In the genomic region with DNA sequence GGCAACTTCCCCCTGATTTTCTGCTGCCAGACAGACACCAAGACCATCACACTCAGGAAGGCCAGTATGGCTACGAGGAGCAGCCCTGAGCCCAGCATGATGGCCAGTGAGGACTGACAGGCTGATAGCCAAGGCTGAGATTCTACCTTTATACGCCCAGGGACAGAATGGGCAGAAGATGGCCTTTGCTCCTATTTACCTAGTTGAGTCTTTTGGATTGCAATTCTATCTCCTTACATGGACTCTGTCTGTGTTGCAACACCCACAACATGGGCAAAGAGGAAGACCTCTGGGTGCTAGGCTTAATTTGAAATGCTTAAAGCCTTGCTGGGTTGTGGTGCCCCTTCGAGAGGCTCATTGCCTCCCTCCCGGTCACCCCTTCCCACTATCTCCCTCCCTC, we compare ENCODE assay signal across 28 mouse cellular contexts. TPM values are rescaled to one million over a fixed set of nuclear protein-coding genes. Genes with fewer than 3 reads are reported as not detected.
DNase-seq lines count a peak whose midpoint lies in the region; ATAC-seq and TF ChIP-seq lines count a peak whose summit lies in the region.
"Had no signal": no experiment of that assay in that cellular context is flagged by ENCODE, and none has a peak within 500 bp of the region (broad histone marks: within the 10 kb centered on the region; RNA-seq: fewer than 3 reads in every experiment).

A gene (minus strand): TSS at position 123 of the 400 bp plus-strand sequence.

- no peak for ATAC-seq in liver, embryonic 11.5 days (replicated peaks; ENCODE audit: low FRiP score)
- peak; percentile 83 for ATAC-seq in liver, embryonic 16.5 days (ENCODE audit: low read depth)
- ATAC-seq: activated CD4-positive, CD25-positive, alpha-beta regulatory T cell, adult 4 months; CD4-positive, CD25-positive, alpha-beta regulatory T cell, adult 4 months; forebrain, embryonic 13.5 days; forebrain, embryonic 15.5 days; forebrain, postnatal 0 days; Patski had no signal

- H3K79me2 ChIP-seq in liver, adult 2 months (ENCODE audit: control insufficient read depth, insufficient read depth, low read length), result no peaks in the 10 kb centered on the region

- H3K4me2 ChIP-seq in liver, embryonic 11.5 days, result no peak within 1 kb of the TSS
- no peak within 1 kb of the TSS for H3K4me2 ChIP-seq in liver, embryonic 16.5 days (ENCODE audit: low read depth, low read length)
- H3K4me2 ChIP-seq: embryonic facial prominence, embryonic 12.5 days; forebrain, embryonic 13.5 days; forebrain, embryonic 15.5 days had no signal

- TF ChIP-seq POLR2A in liver, adult 2 months (IDR thresholded peaks at IDR 0.05; ENCODE audit: extremely low read depth, insufficient read depth, low read length), result no peak

- H3K9me3 ChIP-seq in liver, embryonic 11.5 days (ENCODE audit: control insufficient read depth, low read length), result 0 out of 2 replicates have a peak, but pooled peaks cover 2% of the 10 kb centered on the region
- no peaks in the 10 kb centered on the region for H3K9me3 ChIP-seq in liver, embryonic 16.5 days (replicated peaks; ENCODE audit: control insufficient read depth, low read length)
- H3K9me3 ChIP-seq: embryonic facial prominence, embryonic 12.5 days; G1E had no signal

- no peak for TF ChIP-seq CTCF in liver, adult 2 months (IDR thresholded peaks at IDR 0.05; ENCODE audit: low read depth, low read length)

- no peak within 1 kb of the TSS for H3K9ac ChIP-seq in liver, adult 2 months (ENCODE audit: low read depth, low read length)
- H3K9ac ChIP-seq in liver, embryonic 11.5 days (ENCODE audit: low read depth, low read length), result no peak within 1 kb of the TSS
- no peak within 1 kb of the TSS for H3K9ac ChIP-seq in liver, embryonic 16.5 days (ENCODE audit: low read depth, low read length)
- H3K9ac ChIP-seq: embryonic facial prominence, embryonic 12.5 days; forebrain, embryonic 13.5 days; forebrain, embryonic 15.5 days; forebrain, postnatal 0 days had no signal

- H3K4me1 ChIP-seq in liver, adult 2 months (ENCODE audit: control insufficient read depth, insufficient read depth, low read length), result peaks cover 3% of the 10 kb centered on the region; the same call in 1 of the 2 replicates
- H3K4me1 ChIP-seq in liver, embryonic 11.5 days (replicated peaks; ENCODE audit: control insufficient read depth, insufficient read depth, low read length), result no peaks in the 10 kb centered on the region
- H3K4me1 ChIP-seq in liver, embryonic 16.5 days (ENCODE audit: control insufficient read depth, low read depth, low read length), result no peaks in the 10 kb centered on the region
- H3K4me1 ChIP-seq: embryonic facial prominence, embryonic 10.5 days; embryonic facial prominence, embryonic 12.5 days; forebrain, embryonic 13.5 days; forebrain, embryonic 15.5 days had no signal

- 21% methylated on average over 4 of the region's 4 CpGs for WGBS in liver, adult 2 months
- WGBS in liver, embryonic 11.5 days, result 74% methylated on average over 4 of the region's 4 CpGs
- WGBS in liver, embryonic 16.5 days (ENCODE audit: insufficient replicate concordance), result 40% methylated on average over 4 of the region's 4 CpGs

- H3K36me3 ChIP-seq in liver, adult 2 months (ENCODE audit: control insufficient read depth, insufficient read depth, low read length), result no peaks in the 10 kb centered on the region
- H3K36me3 ChIP-seq in liver, embryonic 11.5 days (ENCODE audit: control insufficient read depth, insufficient read depth, low read length), result no peaks in the 10 kb centered on the region
- no peaks in the 10 kb centered on the region for H3K36me3 ChIP-seq in liver, embryonic 16.5 days (ENCODE audit: control insufficient read depth, insufficient read depth)
- H3K36me3 ChIP-seq: embryonic facial prominence, embryonic 10.5 days; embryonic facial prominence, embryonic 12.5 days; forebrain, embryonic 15.5 days; G1E had no signal

- H3K4me3 ChIP-seq in liver, adult 2 months (ENCODE audit: insufficient read depth, low read depth, low read length), result no peak within 1 kb of the TSS
- H3K4me3 ChIP-seq in liver, embryonic 11.5 days (ENCODE audit: low read depth, low read length), result no peak within 1 kb of the TSS
- no peak within 1 kb of the TSS for H3K4me3 ChIP-seq in liver, embryonic 16.5 days (ENCODE audit: low read depth, low read length)
- H3K4me3 ChIP-seq: embryonic facial prominence, embryonic 10.5 days; embryonic facial prominence, embryonic 12.5 days; forebrain, embryonic 13.5 days; forebrain, embryonic 15.5 days had no signal

- no peak for DNase-seq in adrenal gland, postnatal 14 days
- no peak for DNase-seq in adrenal gland, postnatal 4 days (ENCODE audit: low spot score in 2 of 2)
- DNase-seq in liver, adult 2 months (ENCODE audit: extremely low read depth, low read depth, low spot score), result peak; percentile 95
- DNase-seq in liver, embryonic 11.5 days (ENCODE audit: low spot score), result no peak
- DNase-seq in liver, result no peak
- DNase-seq: adrenal gland, adult 8-10 months; adrenal gland, postnatal 25 days; B cell, adult 2 months; cerebellum, adult 11-12 months; cerebellum, adult 2 months; cerebellum, adult 9-10 months; cerebellum, postnatal 10 days; cerebellum, postnatal 25 days; forebrain, postnatal 0 days had no signal

- no peaks in the 10 kb centered on the region for H3K27me3 ChIP-seq in liver, adult 2 months (ENCODE audit: control insufficient read depth, insufficient read depth, low read length)
- no peaks in the 10 kb centered on the region for H3K27me3 ChIP-seq in liver, embryonic 11.5 days (replicated peaks; ENCODE audit: control insufficient read depth, insufficient read depth, low read length)
- H3K27me3 ChIP-seq in liver, embryonic 16.5 days (ENCODE audit: control insufficient read depth, insufficient read depth, low read depth, low read length), result no peaks in the 10 kb centered on the region
- H3K27me3 ChIP-seq: embryonic facial prominence, embryonic 12.5 days; forebrain, embryonic 13.5 days; forebrain, embryonic 15.5 days; Patski had no signal

- H3K27ac ChIP-seq in liver, adult 2 months (replicated peaks; ENCODE audit: insufficient read depth, low read depth, low read length), result no peak within 1 kb of the TSS
- no peak within 1 kb of the TSS for H3K27ac ChIP-seq in liver, embryonic 11.5 days (ENCODE audit: low read depth, low read length)
- no peak within 1 kb of the TSS for H3K27ac ChIP-seq in liver, embryonic 16.5 days (ENCODE audit: low read length)
- H3K27ac ChIP-seq: embryonic facial prominence, embryonic 10.5 days; embryonic facial prominence, embryonic 12.5 days; forebrain, embryonic 13.5 days; forebrain, embryonic 15.5 days had no signal

RNA-seq across cellular contexts. Expression of the gene that starts here (rescaled TPM):
- total RNA-seq in adrenal gland, postnatal 14 days (2021), result 0.75 and 21.6 TPM in 2 replicates
- 1 to 10 TPM in 1 of 2 experiments, not detected in 1; 4.4 TPM for total RNA-seq in adrenal gland, postnatal 4 days (2021)
- total RNA-seq in liver, adult 2 months (2014; rRNA removed), result 36.9 and 78.1 TPM in 2 replicates
- polyA plus RNA-seq in liver, adult 2 months (2012; rRNA removed), result 27.6 and 96.1 TPM in 2 replicates
- not detected in 2 replicates for polyA plus RNA-seq in liver, embryonic 11.5 days (2014; fragmentation: Nextera tagmentation; extraction: Ambion mirVana)
- 2.5 and 2.9 TPM in 2 replicates for polyA plus RNA-seq in liver, embryonic 16.5 days (2015; fragmentation: Nextera tagmentation; extraction: Ambion mirVana)
- total RNA-seq: adrenal gland, adult 18-20 months; adrenal gland, adult 8-10 months; adrenal gland, postnatal 25 days; CH12.LX; forebrain, postnatal 0 days had no signal
- polyA plus RNA-seq: activated CD4-positive, CD25-positive, alpha-beta regulatory T cell, adult 4 months; CD4-positive, CD25-positive, alpha-beta regulatory T cell, adult 4 months; cerebellum, adult 2 months; cortical plate, adult 2 months; embryonic facial prominence, embryonic 10.5 days; embryonic facial prominence, embryonic 12.5 days; embryonic facial prominence, embryonic 14.5 days; forebrain, embryonic 11.5 days; forebrain, embryonic 13.5 days; forebrain, embryonic 15.5 days; forebrain, postnatal 0 days; G1E; Patski had no signal
